Mouse (Mus musculus): ENCODE results near the gene Uroc1. TPM values are rescaled to one million over a fixed set of nuclear protein-coding genes. Genes with fewer than 3 reads are reported as not detected.

Gene Uroc1
- polyA plus RNA-seq (2014; fragmentation: Illumina TruSeq; extraction: RNeasy Lipid Tissue Mini Kit (QIAGEN cat#74804); ENCODE audit: low read depth, low replicate concordance), result 113 TPM

GRCm38 (mm10) chr6:90332561-90333425, at the start of gene Uroc1:
Gene Uroc1, plus strand, starts transcription at chr6:90333284.

GRCm38 (mm10) chr6:90300919-90301318, 32.2 kb upstream of the Uroc1 start, which contains the start of gene BC048671:
Gene BC048671, plus strand, starts transcription at chr6:90301219.

GRCm38 (mm10) chr6:90324991-90325390, 8.1 kb upstream of the Uroc1 start, which contains the start of gene Chst13:
Gene Chst13, minus strand, starts transcription at chr6:90325185.

GRCm38 (mm10) chr6:90368976-90369724, 36.1 kb downstream of the Uroc1 start, which contains the start of gene Zxdc:
Gene Zxdc, plus strand, starts transcription at chr6:90369492.

Other genes with a start within 250 kb of the Uroc1 start
- not detected for gene Vmn1r50, start 231.9 kb upstream of the Uroc1 start, polyA plus RNA-seq (2014; fragmentation: Illumina TruSeq; extraction: RNeasy Lipid Tissue Mini Kit (QIAGEN cat#74804); ENCODE audit: low read depth, low replicate concordance)
- gene Vmn1r51, start 210.7 kb upstream of the Uroc1 start, polyA plus RNA-seq (2014; fragmentation: Illumina TruSeq; extraction: RNeasy Lipid Tissue Mini Kit (QIAGEN cat#74804); ENCODE audit: low read depth, low replicate concordance), result not detected
- not detected for gene Vmn1r52, start 158.5 kb upstream of the Uroc1 start, polyA plus RNA-seq (2014; fragmentation: Illumina TruSeq; extraction: RNeasy Lipid Tissue Mini Kit (QIAGEN cat#74804); ENCODE audit: low read depth, low replicate concordance)
- not detected for gene V1ra8, start 130.5 kb upstream of the Uroc1 start, polyA plus RNA-seq (2014; fragmentation: Illumina TruSeq; extraction: RNeasy Lipid Tissue Mini Kit (QIAGEN cat#74804); ENCODE audit: low read depth, low replicate concordance)
- not detected for gene Vmn1r53, start 108.8 kb upstream of the Uroc1 start, polyA plus RNA-seq (2014; fragmentation: Illumina TruSeq; extraction: RNeasy Lipid Tissue Mini Kit (QIAGEN cat#74804); ENCODE audit: low read depth, low replicate concordance)
- not detected for gene Vmn1r54, start 87.0 kb upstream of the Uroc1 start, polyA plus RNA-seq (2014; fragmentation: Illumina TruSeq; extraction: RNeasy Lipid Tissue Mini Kit (QIAGEN cat#74804); ENCODE audit: low read depth, low replicate concordance)
- gene BC048671, start 32.1 kb upstream of the Uroc1 start, polyA plus RNA-seq (2014; fragmentation: Illumina TruSeq; extraction: RNeasy Lipid Tissue Mini Kit (QIAGEN cat#74804); ENCODE audit: low read depth, low replicate concordance), result not detected
- gene Chst13, start 8.1 kb upstream of the Uroc1 start, polyA plus RNA-seq (2014; fragmentation: Illumina TruSeq; extraction: RNeasy Lipid Tissue Mini Kit (QIAGEN cat#74804); ENCODE audit: low read depth, low replicate concordance), result 1.4 TPM
- gene Zxdc, start 36.2 kb downstream of the Uroc1 start, polyA plus RNA-seq (2014; fragmentation: Illumina TruSeq; extraction: RNeasy Lipid Tissue Mini Kit (QIAGEN cat#74804); ENCODE audit: low read depth, low replicate concordance), result 5.2 TPM
- gene Cfap100, start 95.5 kb downstream of the Uroc1 start, polyA plus RNA-seq (2014; fragmentation: Illumina TruSeq; extraction: RNeasy Lipid Tissue Mini Kit (QIAGEN cat#74804); ENCODE audit: low read depth, low replicate concordance), result not detected
- 33.4 TPM for gene Klf15, start 129.3 kb downstream of the Uroc1 start, polyA plus RNA-seq (2014; fragmentation: Illumina TruSeq; extraction: RNeasy Lipid Tissue Mini Kit (QIAGEN cat#74804); ENCODE audit: low read depth, low replicate concordance)
- gene Aldh1l1, start 153.1 kb downstream of the Uroc1 start, polyA plus RNA-seq (2014; fragmentation: Illumina TruSeq; extraction: RNeasy Lipid Tissue Mini Kit (QIAGEN cat#74804); ENCODE audit: low read depth, low replicate concordance), result 241 TPM

All from liver, adult 10 weeks (tissue).